Mouse (Mus musculus): ENCODE data around the gene Herc2.

Gene Herc2

DNA sequence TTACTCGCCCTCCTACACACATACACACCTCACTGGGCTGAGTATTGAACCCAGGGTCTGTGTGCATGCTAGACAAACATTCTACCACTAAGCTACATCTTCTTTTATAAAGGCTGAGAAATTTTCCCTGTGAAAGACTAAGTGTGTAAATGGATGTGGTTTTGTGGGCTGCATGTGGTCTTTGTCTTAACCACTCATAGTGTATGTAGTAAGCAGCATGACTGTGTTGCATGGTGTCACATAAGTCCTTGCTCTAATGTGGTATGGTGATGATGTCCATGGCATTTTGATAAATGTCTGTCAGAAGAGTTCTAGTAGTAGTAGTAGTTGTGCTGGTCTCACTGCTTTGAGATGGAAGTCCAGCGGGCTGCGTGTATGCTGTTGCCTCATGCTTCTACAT, 152.8 kb downstream of the Herc2 start:
- no peak for DNase-seq

DNA sequence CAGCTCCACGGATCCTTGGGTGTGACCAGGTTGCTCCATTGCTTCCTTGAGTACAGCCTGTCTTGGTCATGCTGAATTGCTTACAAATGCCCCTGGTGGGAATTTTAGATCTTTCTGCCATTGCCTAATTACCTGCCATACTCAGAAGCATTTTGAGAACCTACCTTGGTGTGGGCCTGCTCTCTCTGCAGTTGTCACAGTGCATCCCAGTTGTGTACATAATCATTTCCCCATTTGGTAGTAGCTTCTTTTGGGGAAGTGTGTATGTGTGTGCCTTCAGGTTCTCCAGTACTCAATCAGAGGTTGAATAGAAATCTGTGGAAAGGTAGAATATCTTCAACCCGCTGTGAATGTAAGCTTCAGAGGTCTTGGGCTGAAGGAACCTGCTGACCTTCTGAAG, 153.3 kb downstream of the Herc2 start:
- DNase-seq: no peak

DNA sequence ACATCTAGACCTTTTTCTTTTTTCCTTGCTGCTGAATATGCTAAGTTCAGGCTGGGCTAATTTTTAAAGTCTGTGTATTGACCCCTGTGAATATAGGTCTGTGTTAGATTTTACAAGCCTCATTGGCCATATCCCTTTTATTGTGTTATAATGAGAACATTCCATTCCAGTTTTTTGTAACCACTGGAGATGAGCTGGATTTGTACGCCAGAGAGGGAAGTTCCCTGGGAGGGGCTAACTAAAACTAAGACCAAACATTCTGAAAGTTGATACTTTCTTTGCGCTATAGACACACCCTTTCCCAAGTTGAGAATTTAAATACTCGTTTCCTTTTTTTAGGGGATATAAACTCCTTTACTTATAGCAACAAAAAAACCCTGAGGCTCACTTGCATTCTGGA, 154.9 kb downstream of the Herc2 start:
- no peak for DNase-seq

DNA sequence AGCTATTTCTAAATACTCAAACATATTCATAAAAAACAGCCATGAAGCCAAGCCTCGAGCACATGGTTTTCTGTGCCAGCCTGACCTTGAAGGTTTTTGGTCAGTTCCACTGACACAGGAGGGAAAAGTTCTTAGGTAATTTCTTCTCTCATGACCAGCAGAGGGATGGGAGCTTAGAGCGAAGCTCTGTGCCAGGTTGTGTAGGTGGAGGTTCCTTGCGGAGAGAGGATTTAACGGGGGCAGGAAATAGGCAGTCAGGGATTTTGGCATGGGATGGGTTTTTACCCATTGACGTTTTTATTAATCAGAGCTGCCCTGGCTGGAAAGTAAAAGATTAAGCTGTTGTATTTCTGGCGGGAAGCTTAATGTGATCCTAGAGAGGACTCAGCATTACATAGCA, 170.8 kb downstream of the Herc2 start:
- DNase-seq: no peak

DNA sequence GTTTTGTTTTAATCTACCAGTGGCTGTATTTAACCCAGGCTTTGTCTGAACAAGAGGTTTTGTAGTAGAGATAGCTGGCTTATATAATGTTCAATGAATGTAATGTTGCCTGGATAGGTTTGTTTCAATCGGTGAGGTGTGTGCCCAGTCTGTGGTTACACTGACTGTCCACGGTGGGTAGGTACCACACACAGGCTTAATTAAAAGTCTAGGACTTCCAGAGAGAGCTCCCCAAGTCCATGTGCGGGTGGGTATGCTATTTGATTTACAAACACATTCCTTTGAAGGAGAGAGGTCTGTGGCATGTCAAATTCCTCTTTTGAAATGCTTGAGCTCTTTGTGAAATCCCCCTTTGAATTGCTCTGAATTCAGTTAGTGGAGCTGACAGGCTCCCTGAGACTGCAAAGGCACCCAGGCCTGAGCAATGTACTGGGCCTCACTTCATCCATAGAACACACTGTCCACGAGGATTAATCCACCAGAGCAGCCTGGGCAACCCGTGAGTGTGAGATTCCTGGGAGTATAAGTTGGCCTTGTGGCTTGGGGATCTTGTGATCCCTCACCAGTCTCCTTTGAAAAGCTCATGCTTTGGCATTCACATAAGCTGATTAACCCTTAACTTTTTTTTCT, 185.9 kb downstream of the Herc2 start:
- DNase-seq: no peak

DNA sequence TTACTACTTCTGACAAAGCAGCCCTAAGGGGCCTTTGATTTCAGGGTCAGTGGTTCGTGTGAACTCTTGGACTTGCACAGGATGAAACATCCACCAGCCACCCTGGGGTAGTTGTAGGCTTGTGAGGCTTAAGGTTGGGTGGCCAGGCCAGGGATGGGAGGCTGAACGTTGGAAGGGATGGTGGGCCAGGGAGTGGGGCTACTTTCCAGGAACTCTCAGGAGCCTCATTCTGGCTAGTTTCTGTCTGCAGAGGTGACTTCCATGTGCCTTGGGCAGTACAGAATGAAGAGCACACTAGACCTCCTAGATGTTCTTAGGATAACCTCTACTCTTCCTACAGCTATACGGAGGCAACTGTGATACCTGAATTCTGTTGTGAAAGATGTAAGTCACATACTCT, 186.6 kb downstream of the Herc2 start:
- no peak for DNase-seq

DNA sequence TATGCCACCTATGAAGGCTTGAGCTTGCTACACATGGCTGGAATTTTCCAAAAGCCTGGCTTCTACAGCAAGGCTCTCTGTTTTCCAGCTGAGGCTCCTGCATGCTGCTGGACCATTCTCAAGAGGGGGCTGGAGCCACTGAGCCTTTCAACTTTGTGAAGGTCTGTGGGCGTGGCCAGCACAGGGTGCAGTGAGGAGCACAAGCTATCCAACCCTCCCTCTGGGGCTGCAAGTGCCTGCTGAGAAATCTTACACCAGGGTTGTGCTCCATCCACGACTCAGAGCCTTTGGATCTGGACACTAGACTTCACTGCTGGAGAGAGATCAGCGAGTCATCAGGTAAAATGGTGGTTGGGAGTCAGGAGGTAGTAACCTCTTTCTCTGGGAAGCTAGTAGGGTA, 189.5 kb downstream of the Herc2 start, which contains the start of gene Oca2:
TSS of gene Oca2 (plus strand) at position 218 of the 400 bp plus-strand sequence.
- DNase-seq: no peak

DNA sequence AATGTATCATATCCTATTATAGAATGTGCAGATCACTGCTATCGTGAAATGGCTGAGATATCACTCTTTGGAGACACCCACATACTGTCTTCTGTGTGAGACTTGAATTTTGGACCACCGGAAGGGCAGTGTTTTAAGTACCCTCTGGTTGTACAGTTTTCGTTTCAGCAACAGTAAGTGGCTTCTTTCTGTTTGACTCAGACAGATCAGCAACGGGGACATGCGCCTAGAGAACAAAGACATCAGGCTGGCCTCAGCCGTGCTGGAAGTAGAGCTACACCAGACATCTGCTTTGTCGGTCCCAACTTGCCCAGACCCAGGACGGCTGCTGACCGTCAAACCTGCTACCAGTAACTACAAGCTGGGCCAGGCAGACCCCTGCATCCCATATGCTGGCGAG, 204.6 kb downstream of the Herc2 start:
- no peak for DNase-seq

DNA sequence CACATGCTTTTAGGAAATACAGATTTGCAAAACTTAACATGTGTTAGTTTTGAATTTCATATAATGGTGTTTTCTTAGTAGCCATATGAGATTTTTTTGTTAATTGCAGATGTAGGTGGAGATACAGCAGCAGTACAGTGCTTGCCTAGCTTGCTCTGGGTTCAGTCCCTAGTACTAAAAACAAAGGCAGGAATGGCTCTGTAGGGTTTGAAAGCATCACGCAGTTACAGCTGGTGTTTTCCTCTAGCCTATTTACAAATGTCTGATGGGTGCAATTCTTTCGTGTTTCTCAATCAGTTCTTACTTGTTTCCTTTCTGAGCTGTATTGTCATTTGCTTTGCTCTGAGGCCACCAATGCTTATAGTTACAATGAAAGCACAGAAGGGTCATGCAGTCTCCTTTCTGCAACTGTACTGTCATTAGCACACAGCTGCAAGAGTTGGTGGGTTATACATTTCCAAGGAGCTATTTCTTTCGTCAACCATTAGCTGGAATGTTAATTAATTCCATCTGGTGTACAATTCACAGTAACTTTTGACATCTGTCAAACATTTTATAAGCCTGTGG, 208.0 kb downstream of the Herc2 start:
- no peak for DNase-seq

DNA sequence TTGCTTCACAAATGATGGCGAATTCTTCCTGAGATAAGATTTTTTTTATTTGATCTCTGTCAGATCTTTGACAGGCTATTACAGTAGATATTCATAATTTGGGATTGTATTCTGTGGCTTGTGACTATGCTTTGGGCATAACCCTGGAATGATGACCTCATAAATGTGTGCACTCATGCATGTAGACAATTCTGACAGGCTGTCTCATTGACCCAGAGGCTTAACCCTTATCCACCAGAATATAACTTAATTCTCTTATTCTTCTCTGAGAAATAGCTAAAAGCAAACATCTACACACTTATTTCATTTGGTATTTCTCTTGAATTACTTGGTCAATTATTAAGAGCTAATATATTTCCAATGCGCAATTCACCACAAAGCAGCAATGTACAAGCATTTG, 227.5 kb downstream of the Herc2 start:
- no peak for DNase-seq

Data from thymus, postnatal 4 days (tissue).